9 mouse cellular contexts compared by ENCODE assay signal in the genomic region with DNA sequence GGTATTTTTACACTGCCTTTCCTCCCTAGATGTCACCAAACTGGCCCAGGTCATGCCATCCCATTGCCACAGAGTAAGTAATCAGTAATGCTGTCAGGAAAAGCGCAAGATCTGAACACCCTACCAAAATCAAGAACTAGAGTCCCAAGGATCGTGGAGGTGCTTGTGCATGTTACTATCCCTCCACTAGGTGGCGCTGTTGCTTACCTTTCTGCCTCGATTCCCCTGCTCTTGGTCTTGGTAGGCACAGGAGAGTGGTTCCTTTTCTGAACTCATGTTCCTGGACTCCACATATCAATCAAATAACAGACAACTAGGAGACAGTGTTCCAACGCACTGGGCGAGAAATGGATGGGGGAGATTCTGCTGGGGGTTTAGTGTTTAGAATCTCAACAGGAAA. TPM values are rescaled to one million over a fixed set of nuclear protein-coding genes. Genes with fewer than 3 reads are reported as not detected.
DNase-seq lines count a peak whose midpoint lies in the region; ATAC-seq lines count a peak whose summit lies in the region.
"Had no signal": no experiment of that assay in that cellular context is flagged by ENCODE, and none has a peak within 500 bp of the region (broad histone marks: within the 10 kb centered on the region; RNA-seq: fewer than 3 reads in every experiment).

No protein-coding gene starts in this region.

- H3K27me3 ChIP-seq in midbrain, embryonic 11.5 days (ENCODE audit: control insufficient read depth, insufficient read depth, low read length) = no peaks in the 10 kb centered on the region

- no peak overlapping the region for H3K4me3 ChIP-seq in midbrain, embryonic 11.5 days (ENCODE audit: low read depth, low read length)
- H3K4me3 ChIP-seq: myocyte had no signal

- H3K4me1 ChIP-seq in midbrain, embryonic 11.5 days (ENCODE audit: control insufficient read depth, insufficient read depth, low read length) = no peaks in the 10 kb centered on the region

- no peak overlapping the region for H3K27ac ChIP-seq in midbrain, embryonic 11.5 days (ENCODE audit: low read depth, low read length)

- H3K4me2 ChIP-seq in midbrain, embryonic 11.5 days = no peak overlapping the region

- WGBS in midbrain, embryonic 11.5 days = 18% methylated on average over 6 of the region's 6 CpGs

- no peak overlapping the region for H3K9ac ChIP-seq in midbrain, embryonic 11.5 days (ENCODE audit: low read length)

- peak; percentile 76 to 90 for ATAC-seq in hematopoietic stem cell, adult 5-6 weeks (replicated peaks in 1 of 2; ENCODE audit: insufficient read depth in 1 of 2, low FRiP score in 2 of 2, low TSS enrichment in 1 of 2, low read depth in 1 of 2, poor library complexity in 2 of 2, severe bottlenecking in 2 of 2)
- no peak for ATAC-seq in midbrain, embryonic 11.5 days (ENCODE audit: low FRiP score)

- no peaks in the 10 kb centered on the region for H3K36me3 ChIP-seq in midbrain, embryonic 11.5 days (ENCODE audit: control insufficient read depth, insufficient read depth, low read length)

- DNase-seq in gastrocnemius, adult 18-20 months (ENCODE audit: low spot score) = peak; percentile 80
- no peak for DNase-seq in gastrocnemius, postnatal 25 days
- peak; percentile 53 for DNase-seq in adrenal gland, adult 2 months
- DNase-seq in embryo, embryonic 11 days = peak; percentile 84
- DNase-seq in layer of hippocampus, postnatal 36 days = peak; percentile 61 to 64
- peak; percentile 92 for DNase-seq in midbrain, embryonic 11.5 days (ENCODE audit: low spot score, missing footprints)
- DNase-seq in spleen, postnatal 36 days (ENCODE audit: low spot score in 2 of 2) = peak; percentile 49 to 62

- H3K9me3 ChIP-seq in midbrain, embryonic 11.5 days (ENCODE audit: control insufficient read depth, low read length) = no peaks in the 10 kb centered on the region

RNA-seq across cellular contexts. Expression of a gene that starts 23.8 kb away (rescaled TPM):
- 10 to 100 TPM; 19.3 to 22.1 TPM for total RNA-seq in gastrocnemius, adult 18-20 months (2021)
- total RNA-seq in gastrocnemius, postnatal 25 days (2021) = 10 to 100 TPM; 24.2 TPM
- 10 to 100 TPM; 73.0 to 87.9 TPM for total RNA-seq in adrenal gland, adult 2 months (2021)
- 107 and 117 TPM in 2 replicates for polyA plus RNA-seq in adrenal gland, adult 2 months (2012; rRNA removed)
- total RNA-seq in hematopoietic stem cell, adult 5-6 weeks (2017) = 13.5 and 21.3 TPM in 2 replicates
- 10 to 100 TPM; 31.7 to 32.6 TPM for total RNA-seq in layer of hippocampus, postnatal 36 days (2021)
- 63.6 and 69.7 TPM in 2 replicates for polyA plus RNA-seq in midbrain, embryonic 11.5 days (2014; fragmentation: Nextera tagmentation; extraction: Ambion mirVana)
